Mouse (Mus musculus): ENCODE data around the gene Tceal9.

DNA sequence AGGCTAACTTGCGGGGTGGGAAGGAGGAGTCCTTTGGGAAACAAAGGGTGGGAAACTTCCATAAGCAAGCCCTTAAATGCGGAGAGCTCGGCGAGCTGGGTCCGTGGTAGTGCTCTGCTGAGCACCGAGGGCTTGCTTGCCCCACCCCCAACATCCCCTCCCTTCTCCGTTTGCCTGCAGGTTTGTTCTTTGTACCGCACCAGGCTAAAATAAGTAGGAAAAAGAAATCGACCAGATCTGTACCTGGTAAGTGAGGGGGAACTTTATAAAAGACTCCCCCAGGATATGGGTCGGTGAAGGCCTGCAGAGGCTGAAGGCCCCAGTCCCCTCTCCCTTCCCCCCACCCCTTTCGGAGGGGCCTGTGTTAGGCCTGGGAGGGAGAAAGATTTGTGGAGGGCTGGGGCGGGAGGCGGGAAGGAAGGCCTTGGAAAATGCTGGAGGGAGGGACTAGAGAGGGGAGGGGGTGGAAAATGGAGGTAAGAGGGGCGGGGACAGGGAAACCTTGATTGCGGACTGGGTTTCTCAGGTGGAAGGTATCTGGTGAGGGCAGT lies 717 bp downstream of the Tceal9 start:
- TF ChIP-seq CTCF (IDR thresholded peaks at IDR 0.05) (no peak), POLR2A (IDR thresholded peaks at IDR 0.05; ENCODE audit: insufficient read depth, low read depth, low read length) (no peak), EP300 (IDR thresholded peaks at IDR 0.05; ENCODE audit: insufficient read depth, low read depth, low read length) (no peak)

Data from heart, adult 2 months (tissue).